Mouse (Mus musculus) CH12.LX (cell line): Measurements from ENCODE around the gene Fktn.

Source experiments
- CHD2 ChIP-seq: IDR thresholded peaks from 2 replicates; pipeline ENCODE4 v1.6.1; 2011; ENCODE audit warnings: low read length, improper control_type of control experiment
- E2F4 ChIP-seq: IDR thresholded peaks from 2 replicates; pipeline ENCODE4 v1.6.1; 2011; ENCODE audit warnings: low read depth, low read length, improper control_type of control experiment; ENCODE audit not compliant: insufficient replicate concordance
- EP300 ChIP-seq: IDR thresholded peaks from 2 replicates; pipeline ENCODE4 v1.6.1; 2011; ENCODE audit warnings: low read length, improper control_type of control experiment
- MEF2A ChIP-seq: IDR thresholded peaks from 2 replicates; pipeline ENCODE4 v1.6.1; 2014; ENCODE audit warnings: low read depth, mild to moderate bottlenecking, inconsistent platforms, low read length, improper control_type of control experiment, borderline replicate concordance
- NRF1 ChIP-seq: IDR thresholded peaks from 2 replicates; pipeline ENCODE4 v1.6.1; 2014; ENCODE audit warnings: low read depth, mild to moderate bottlenecking, inconsistent platforms, low read length, improper control_type of control experiment, moderate library complexity
- POLR2A ChIP-seq: IDR thresholded peaks from 2 replicates; pipeline ENCODE4 v1.6.1; 2011; ENCODE audit warnings: low read depth, mild to moderate bottlenecking, improper control_type of control experiment, low read length
- USF1 ChIP-seq: IDR thresholded peaks from 2 replicates; pipeline ENCODE4 v1.6.1; 2014; ENCODE audit warnings: low read depth, mild to moderate bottlenecking, inconsistent platforms, low read length, improper control_type of control experiment

DNA sequence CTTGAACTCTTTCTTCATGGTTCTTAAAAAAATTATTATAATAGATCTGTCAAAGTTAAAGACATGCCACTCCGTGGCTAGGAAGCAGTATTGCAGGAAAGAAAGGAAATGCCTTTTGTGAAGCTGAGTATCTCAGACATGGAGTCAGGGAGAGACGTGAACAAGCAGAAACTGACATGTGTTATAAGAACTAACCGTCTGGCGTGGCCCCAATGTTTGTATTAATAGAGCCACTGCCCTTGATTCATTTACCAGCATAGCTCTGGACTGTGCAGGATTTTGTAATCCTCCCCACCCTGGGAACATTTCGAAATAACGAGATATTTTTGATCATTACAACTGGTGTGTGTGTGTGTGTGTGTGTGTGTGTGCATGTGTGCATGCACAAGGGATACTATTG lies 109.9 kb downstream of the Fktn start:
- TF ChIP-seq NRF1: no peak
- no peak for TF ChIP-seq CHD2
- TF ChIP-seq EP300: no peak
- TF ChIP-seq USF1: no peak
- no peak for TF ChIP-seq MEF2A
- TF ChIP-seq E2F4: no peak
- no peak for TF ChIP-seq POLR2A
